Mouse (Mus musculus): ENCODE measurements around the gene Rbfox2.

Rbfox2 gene

GRCm38 (mm10) chr15:77226831-77227354 lies 79.9 kb downstream of the Rbfox2 start:
- no peak for DNase-seq

- DNase-seq = no peak
These were observed 80.9 kb downstream of the Rbfox2 start for GRCm38 (mm10) chr15:77225858-77226257.

GRCm38 (mm10) chr15:77225274-77225673 lies 81.5 kb downstream of the Rbfox2 start:
- DNase-seq = peak; percentile 42 to 64

- no peak for DNase-seq
These were observed 86.0 kb downstream of the Rbfox2 start for GRCm38 (mm10) chr15:77220833-77221232.

GRCm38 (mm10) chr15:77220137-77220536 lies 86.7 kb downstream of the Rbfox2 start:
- peak; percentile 53 to 69 for DNase-seq

- DNase-seq = no peak
These were observed 87.2 kb downstream of the Rbfox2 start for GRCm38 (mm10) chr15:77219571-77219970.

GRCm38 (mm10) chr15:77218007-77218406 lies 88.8 kb downstream of the Rbfox2 start:
- DNase-seq = no peak

- no peak for DNase-seq
These were observed 89.3 kb downstream of the Rbfox2 start for GRCm38 (mm10) chr15:77217523-77217922.

- no peak for DNase-seq
These were observed 90.1 kb downstream of the Rbfox2 start for GRCm38 (mm10) chr15:77216704-77217103.

- no peak for DNase-seq
These were observed 91.5 kb downstream of the Rbfox2 start for GRCm38 (mm10) chr15:77215178-77215800.

- peak; percentile 65 to 76 for DNase-seq
These were observed 92.2 kb downstream of the Rbfox2 start for GRCm38 (mm10) chr15:77214410-77215107.

GRCm38 (mm10) chr15:77213829-77214228 lies 93.0 kb downstream of the Rbfox2 start:
- no peak for DNase-seq

GRCm38 (mm10) chr15:77212818-77213217 lies 94.0 kb downstream of the Rbfox2 start:
- DNase-seq = no peak

GRCm38 (mm10) chr15:77212217-77212757 lies 94.5 kb downstream of the Rbfox2 start:
- DNase-seq = no peak

GRCm38 (mm10) chr15:77206996-77207395 lies 99.8 kb downstream of the Rbfox2 start:
- no peak for DNase-seq

GRCm38 (mm10) chr15:77204951-77205350 lies 101.9 kb downstream of the Rbfox2 start:
- no peak for DNase-seq

GRCm38 (mm10) chr15:77203255-77203981 lies 103.4 kb downstream of the Rbfox2 start:
- peak; percentile 12 to 31 for DNase-seq

- DNase-seq = no peak
These were observed 103.9 kb downstream of the Rbfox2 start for GRCm38 (mm10) chr15:77202881-77203254.

GRCm38 (mm10) chr15:77202223-77202622 lies 104.6 kb downstream of the Rbfox2 start:
- DNase-seq = peak; percentile 70 to 77

GRCm38 (mm10) chr15:77196827-77197226 lies 110.0 kb downstream of the Rbfox2 start:
- peak; percentile 48 to 67 for DNase-seq

GRCm38 (mm10) chr15:77196001-77196400 lies 110.8 kb downstream of the Rbfox2 start:
- no peak for DNase-seq

GRCm38 (mm10) chr15:77192154-77192935 lies 114.5 kb downstream of the Rbfox2 start:
- peak; percentile 14 to 22 for DNase-seq
